Mouse (Mus musculus) kidney, postnatal 0 days (tissue): Measurements from ENCODE around the gene Tac2. TPM values are rescaled to one million over a fixed set of nuclear protein-coding genes. Genes with fewer than 3 reads are reported as not detected.
"Not testable (repeated sequence)": the region's sequence is repeated elsewhere in the genome, so short reads cannot be mapped to it uniquely, and the experiment has no call there.

Experiments
- ATAC-seq: fragments of 200-750 bp; cut with Nextera tagmentation; replicated peaks from 2 replicates; pipeline ENCODE4 v1.8.0; 2017; ENCODE audit warnings: low read depth, moderate number of reproducible peaks, moderate TSS enrichment, moderate library complexity; ENCODE audit not compliant: low FRiP score
- DNase-seq: peaks from one replicate; pipeline ENCODE4 v3.0.0-alpha.2; 2016; ENCODE audit warnings: low spot score
- H3K27ac ChIP-seq: fragments of 300-500 bp; sonication (generic); 2 replicates; pipeline ENCODE4 v1.5.1; 2014; ENCODE audit warnings: mild to moderate bottlenecking
- H3K27me3 ChIP-seq: fragments of 300-500 bp; sonication (generic); 2 replicates; pipeline ENCODE4 v1.6.1; 2014; ENCODE audit warnings: low read length, mixed read lengths; ENCODE audit not compliant: insufficient read depth
- H3K36me3 ChIP-seq: fragments of 300-500 bp; sonication (generic); 2 replicates; pipeline ENCODE4 v1.6.1; 2014; ENCODE audit warnings: low read length, mixed read lengths; ENCODE audit not compliant: insufficient read depth
- H3K4me1 ChIP-seq: fragments of 300-500 bp; sonication (generic); replicated peaks from 2 replicates; pipeline ENCODE4 v1.6.1; 2014; ENCODE audit warnings: antibody characterized with exemption, low read length, mixed read lengths; ENCODE audit not compliant: insufficient read depth
- H3K4me2 ChIP-seq: fragments of 300-500 bp; sonication (generic); 2 replicates; pipeline ENCODE4 v1.6.1; 2014; ENCODE audit warnings: mild to moderate bottlenecking, low read length, moderate library complexity, mixed read lengths
- H3K4me3 ChIP-seq: fragments of 300-500 bp; sonication (generic); replicated peaks from 2 replicates; pipeline ENCODE4 v1.5.1; 2014; ENCODE audit warnings: low read depth, low read length
- H3K9ac ChIP-seq: fragments of 300-500 bp; sonication (generic); 2 replicates; pipeline ENCODE4 v1.6.1; 2014; ENCODE audit warnings: low read depth, low read length
- H3K9me3 ChIP-seq: fragments of 300-500 bp; sonication (generic); replicated peaks from 2 replicates; pipeline ENCODE4 v1.6.1; 2016; ENCODE audit warnings: low read length, inconsistent platforms, mixed read lengths
- CTCF ChIP-seq: IDR thresholded peaks from 2 replicates; pipeline ENCODE4 v1.5.1; 2016; ENCODE audit warnings: antibody characterized with exemption, low read depth, mild to moderate bottlenecking, moderate library complexity
- WGBS: fragments of 180-500 bp; shearing (Covaris S2); extraction: QIAGEN DNeasy Blood & Tissue Kit; methylation state at CpG from one replicate; pipeline ENCODE4 v1.1.7; 2014; 5-methylcytosine and 5-hydroxymethylcytosine counted together
- polyA plus RNA-seq: library from polyadenylated mRNA; unstranded; fragments of >200 nt; fragmentation: Nextera tagmentation; extraction: Ambion mirVana; gene quantifications from 2 replicates; pipeline ENCODE4 v1.2.1, GENCODE M21; 2015

Tac2 gene
- polyA plus RNA-seq, 1 experiment from 2014 or later, result 2.6 TPM

DNA sequence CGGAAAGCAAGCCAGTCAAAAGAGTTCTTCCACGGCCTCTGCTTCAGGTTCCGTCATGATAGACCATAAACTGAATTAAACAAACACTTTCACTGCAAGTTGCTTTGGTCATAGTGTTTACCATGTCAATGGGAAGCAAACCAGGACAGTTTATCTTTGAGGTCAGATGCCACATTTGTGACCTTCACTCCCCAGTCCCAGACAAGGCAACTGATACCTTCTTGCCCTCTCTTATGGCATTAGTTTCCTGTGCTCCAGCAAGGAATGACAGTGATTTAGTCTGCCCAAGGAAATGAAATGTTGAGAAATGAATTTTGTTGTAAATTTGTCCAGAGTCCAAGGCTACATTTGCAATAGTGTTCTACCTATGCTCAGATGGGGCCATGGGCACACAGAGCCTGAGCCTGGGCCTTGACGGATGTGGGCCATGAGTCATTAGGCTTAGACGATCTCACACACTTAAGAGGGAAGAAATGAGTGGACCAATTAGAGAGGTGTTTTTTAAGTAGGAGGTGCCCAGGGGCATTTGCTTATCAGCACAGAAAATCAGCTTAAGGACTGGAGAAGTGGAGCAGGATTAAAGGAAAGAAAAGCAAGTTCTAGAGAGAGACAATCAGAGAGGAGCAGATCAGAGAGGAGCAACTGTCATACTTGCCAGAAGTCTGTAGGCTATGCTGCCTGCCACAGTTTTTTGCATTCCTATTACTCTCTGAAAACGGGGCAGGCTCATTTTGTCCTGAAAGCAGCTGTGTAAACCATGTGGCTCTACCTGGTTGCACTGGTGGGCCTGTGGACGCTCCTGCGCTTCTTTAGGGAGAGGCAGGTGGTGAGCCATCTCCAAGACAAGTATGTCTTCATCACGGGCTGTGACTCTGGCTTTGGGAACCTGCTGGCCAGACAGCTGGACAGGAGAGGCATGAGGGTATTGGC, 35.2 kb downstream of the Tac2 start, which contains the start of the genes Rdh1 and Rdh16f1:
Gene Rdh1 (plus strand): TSS at position 541 of the 930 bp plus-strand sequence.
Gene Rdh16f1 (plus strand): TSS at position 607 of the 930 bp plus-strand sequence.
- no peak within 1 kb of the TSS for H3K27ac ChIP-seq
- H3K4me3 ChIP-seq, result no peak within 1 kb of the TSS
- H3K4me2 ChIP-seq, result no peak within 1 kb of the TSS
- 0 out of 2 replicates have a peak, but pooled peaks cover 9% of the 10 kb centered on the region for H3K4me1 ChIP-seq
- no peak for TF ChIP-seq CTCF
- H3K9ac ChIP-seq, result no peak within 1 kb of the TSS
- H3K27me3 ChIP-seq, result no peaks in the 10 kb centered on the region
- H3K9me3 ChIP-seq, result no peaks in the 10 kb centered on the region
- 59% methylated on average over 9 of the region's 9 CpGs for WGBS
- H3K36me3 ChIP-seq, result no peaks in the 10 kb centered on the region
- DNase-seq, result no peak
- ATAC-seq, result no peak

DNA sequence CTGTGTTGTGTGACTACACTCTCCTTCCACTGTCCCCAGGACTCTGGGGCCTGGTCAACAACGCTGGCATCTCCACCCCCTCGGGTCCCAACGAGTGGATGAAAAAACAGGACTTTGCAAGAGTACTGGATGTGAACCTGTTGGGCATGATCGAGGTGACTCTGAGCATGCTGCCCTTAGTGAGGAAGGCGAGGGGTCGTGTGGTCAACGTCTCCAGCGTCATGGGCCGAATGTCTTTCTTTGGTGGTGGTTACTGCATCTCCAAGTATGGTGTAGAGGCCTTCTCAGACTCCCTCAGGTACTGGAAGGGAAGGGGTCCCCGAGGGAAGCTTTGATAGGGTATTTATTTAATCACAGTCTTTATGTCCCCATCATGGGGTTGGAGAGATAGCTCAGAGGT, 38.6 kb downstream of the Tac2 start:
- not testable (repeated sequence) for H3K9ac ChIP-seq, H3K27ac ChIP-seq, H3K27me3 ChIP-seq, H3K4me2 ChIP-seq, H3K9me3 ChIP-seq, H3K36me3 ChIP-seq, H3K4me1 ChIP-seq, ATAC-seq, DNase-seq, H3K4me3 ChIP-seq
- WGBS, result 89% methylated on average over 10 of the region's 10 CpGs

DNA sequence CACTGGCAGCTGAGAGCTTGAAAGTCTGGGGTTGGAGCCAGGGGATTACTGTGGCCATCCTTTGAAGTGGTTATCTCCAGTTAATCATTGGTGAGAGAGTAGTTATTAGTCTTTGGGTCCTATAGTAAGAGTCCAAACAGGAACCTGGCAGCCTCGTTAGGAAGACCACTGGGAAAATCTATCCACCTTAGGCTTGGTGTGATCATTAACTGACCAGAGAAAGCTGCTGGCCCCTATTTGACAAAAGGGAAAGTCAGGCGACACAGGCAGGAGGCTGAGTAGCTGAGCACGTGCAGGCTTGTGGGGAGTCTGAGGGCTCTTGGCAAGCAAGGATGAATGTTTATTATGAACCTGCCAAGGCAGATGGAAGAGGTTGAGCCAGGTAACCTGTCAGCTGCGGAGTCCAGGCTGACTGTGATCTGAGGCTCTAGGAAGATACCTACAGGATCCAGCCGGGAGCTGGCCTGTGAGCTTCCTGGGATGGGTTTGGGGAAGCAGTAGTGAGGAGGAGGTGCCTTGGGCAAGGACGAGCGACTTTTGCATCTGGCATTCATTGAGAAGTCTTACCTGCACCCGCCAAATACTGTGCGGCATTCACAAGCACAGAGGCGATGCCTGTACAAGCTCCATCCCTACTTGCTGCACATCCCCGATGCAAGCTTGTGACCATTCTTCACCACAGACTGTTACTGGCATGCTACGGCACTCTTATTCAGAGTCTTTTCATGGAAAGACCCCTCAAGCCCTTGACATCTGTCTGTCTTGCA, 39.8 kb downstream of the Tac2 start:
- H3K36me3 ChIP-seq, result no peaks in the 10 kb centered on the region
- no peak overlapping the region for H3K4me2 ChIP-seq
- peak; percentile 85 for ATAC-seq
- H3K9ac ChIP-seq, result no peak overlapping the region
- no peak overlapping the region for H3K4me3 ChIP-seq
- H3K9me3 ChIP-seq, result no peaks in the 10 kb centered on the region
- H3K4me1 ChIP-seq, result no peaks in the 10 kb centered on the region
- peak; percentile 44 for DNase-seq
- no peak for TF ChIP-seq CTCF
- peak overlapping the region; percentile 51; the same call in 1 of the 2 replicates for H3K27ac ChIP-seq
- H3K27me3 ChIP-seq, result no peaks in the 10 kb centered on the region
- WGBS, result 52% methylated on average over 12 of the region's 12 CpGs

DNA sequence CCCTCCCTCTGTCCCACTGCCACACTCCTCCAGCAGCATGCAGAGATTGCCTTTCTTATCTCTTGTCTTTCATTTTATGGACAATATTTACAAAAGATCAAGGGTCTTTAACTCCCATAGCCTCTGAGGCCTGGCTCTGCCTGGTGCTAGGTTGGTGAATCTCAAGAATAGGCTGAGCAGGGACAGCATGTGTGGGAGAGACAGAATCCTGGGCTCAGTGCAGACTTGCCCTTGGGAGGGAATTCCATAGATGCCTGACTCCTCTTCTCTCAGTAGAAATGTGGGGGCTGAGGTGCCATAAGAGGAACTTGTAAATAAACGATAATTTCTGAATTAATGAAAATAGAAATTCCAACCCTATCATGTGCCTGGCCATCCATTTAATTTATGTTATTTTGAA, 42.3 kb downstream of the Tac2 start:
- H3K27ac ChIP-seq, result 0 out of 2 replicates have a peak overlapping the region, but pooled peaks have one; percentile 19
- no peak for ATAC-seq
- TF ChIP-seq CTCF, result no peak

DNA sequence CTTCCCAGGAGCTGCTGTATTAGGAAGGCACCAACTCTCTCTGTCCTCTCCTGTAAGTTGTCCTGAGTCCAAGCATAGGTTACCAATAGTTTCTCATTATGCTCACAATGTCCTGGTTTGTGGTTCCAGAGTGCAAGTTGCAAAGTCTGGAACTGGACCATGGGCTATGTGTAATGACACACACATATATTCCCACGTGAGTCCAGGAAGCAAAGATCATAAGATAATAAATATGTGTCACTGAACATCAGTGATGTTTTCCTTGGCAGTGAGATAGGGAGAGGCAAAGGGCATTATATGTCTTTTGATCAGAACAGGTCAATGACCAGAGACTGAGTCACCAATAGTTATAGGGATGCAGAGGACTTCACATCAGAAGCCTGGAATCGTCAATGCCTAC, 51.7 kb downstream of the Tac2 start, which contains the start of gene Rdh9:
Gene Rdh9 (plus strand): TSS at position 376 of the 400 bp plus-strand sequence.
- ATAC-seq (no peak), DNase-seq (no peak)
- H3K9ac ChIP-seq, result no peak within 1 kb of the TSS
- H3K4me2 ChIP-seq, result no peak within 1 kb of the TSS
- H3K27me3 ChIP-seq, result no peaks in the 10 kb centered on the region
- WGBS, result 59% methylated on average over 2 of the region's 2 CpGs
- H3K4me3 ChIP-seq, result no peak within 1 kb of the TSS
- no peaks in the 10 kb centered on the region for H3K36me3 ChIP-seq
- no peaks in the 10 kb centered on the region for H3K4me1 ChIP-seq
- TF ChIP-seq CTCF, result no peak
- H3K9me3 ChIP-seq, result no peaks in the 10 kb centered on the region
- H3K27ac ChIP-seq, result no peak within 1 kb of the TSS

More for the DNA sequence above, 42.3 kb downstream of the Tac2 start:
- Histone ChIP-seq H3K4me1 (no peaks in the 10 kb centered on the region), H3K36me3 (no peaks in the 10 kb centered on the region), H3K9ac (no peak overlapping the region), H3K4me3 (no peak overlapping the region), H3K4me2 (no peak overlapping the region), H3K27me3 (no peaks in the 10 kb centered on the region), H3K9me3 (no peaks in the 10 kb centered on the region)
- WGBS, result 42% methylated on average over 1 of the region's 1 CpGs
- peak; percentile 67 for DNase-seq

Other genes with a start within 250 kb of the Tac2 start
- 0.16 and 0.31 TPM in 2 replicates for gene Stac3, start 222.8 kb upstream of the Tac2 start, polyA plus RNA-seq
- gene Ndufa4l2, start 209.5 kb upstream of the Tac2 start, polyA plus RNA-seq, result 57.8 and 63.2 TPM in 2 replicates
- gene Shmt2, start 202.0 kb upstream of the Tac2 start, polyA plus RNA-seq, result 71.1 and 76.0 TPM in 2 replicates
- gene Nxph4, start 189.9 kb upstream of the Tac2 start, polyA plus RNA-seq, result 0.93 and 1.1 TPM in 2 replicates
- gene Lrp1, start 103.3 kb upstream of the Tac2 start, polyA plus RNA-seq, result 42.6 and 44.5 TPM in 2 replicates
- 26.2 and 27.0 TPM in 2 replicates for gene Stat6, start 81.5 kb upstream of the Tac2 start, polyA plus RNA-seq
- 6.6 and 6.9 TPM in 2 replicates for gene Nemp1, start 57.6 kb upstream of the Tac2 start, polyA plus RNA-seq
- gene Nab2, start 55.9 kb upstream of the Tac2 start, polyA plus RNA-seq, result 21.5 and 24.3 TPM in 2 replicates
- gene Myo1a, start 19.3 kb upstream of the Tac2 start, polyA plus RNA-seq, result 0.07 and 0.18 TPM in 2 replicates
- gene Zbtb39, start 15.1 kb downstream of the Tac2 start, polyA plus RNA-seq, result 2.8 and 3.0 TPM in 2 replicates
- 8.3 and 8.9 TPM in 2 replicates for gene Gpr182, start 27.3 kb downstream of the Tac2 start, polyA plus RNA-seq
- gene Rdh1, start 35.2 kb downstream of the Tac2 start, polyA plus RNA-seq, result 0.21 and 0.28 TPM in 2 replicates
- 0.87 and 0.98 TPM in 2 replicates for gene Rdh16f1, start 35.3 kb downstream of the Tac2 start, polyA plus RNA-seq
- gene Rdh9, start 51.9 kb downstream of the Tac2 start, polyA plus RNA-seq, result not detected in 2 replicates
- gene Rdh16, start 76.7 kb downstream of the Tac2 start, polyA plus RNA-seq, result 12.7 and 13.1 TPM in 2 replicates
- gene Rdh19, start 125.5 kb downstream of the Tac2 start, polyA plus RNA-seq, result 11.4 and 12.6 TPM in 2 replicates
- gene Rdh16f2, start 142.0 kb downstream of the Tac2 start, polyA plus RNA-seq, result 2.1 and 2.3 TPM in 2 replicates
- gene Rdh7, start 164.3 kb downstream of the Tac2 start, polyA plus RNA-seq, result 0.13 and 0.21 TPM in 2 replicates
- gene Sdr9c7, start 174.0 kb downstream of the Tac2 start, polyA plus RNA-seq, result not detected in 2 replicates